Mouse (Mus musculus): ENCODE measurements at regions not wholly inside any gene's neighbourhood (a gene's known extent, or its start where the extent isn't known, plus 50 kb on each side); places are given as distances from the start of the nearest gene placed in this dataset.
A peak's percentile ranks its signal among the peaks of the same experiment; 100 is the strongest.

GRCm38 (mm10) chr8:86125244-86125643 lies 284.5 kb downstream of the Phkb start:
- peak overlapping the region; percentile 94 for H3K27ac ChIP-seq (ENCODE audit: insufficient read depth, low read length)
- peaks cover 3% of the 10 kb centered on the region; the same call in 1 of the 2 replicates for H3K4me1 ChIP-seq (ENCODE audit: control insufficient read depth, insufficient read depth, low read length)
- H3K4me3 ChIP-seq (replicated peaks; ENCODE audit: insufficient read depth, low read depth, low read length): no peak overlapping the region
- DNase-seq: peak; percentile 93 to 94
- TF ChIP-seq POLR2A (IDR thresholded peaks at IDR 0.05; ENCODE audit: borderline replicate concordance, insufficient read depth, low read length): peak; percentile 32; the same call in 1 of the 2 replicates
- no peak for TF ChIP-seq CTCF (IDR thresholded peaks at IDR 0.05; ENCODE audit: borderline replicate concordance, insufficient read depth, low read depth, low read length)
- WGBS: 12% methylated on average over 2 of the region's 2 CpGs
- no peaks in the 10 kb centered on the region for H3K27me3 ChIP-seq (ENCODE audit: control insufficient read depth, insufficient read depth, low read length)

- WGBS: 17% methylated on average over 1 of the region's 1 CpGs
- no peak for TF ChIP-seq CTCF (IDR thresholded peaks at IDR 0.05; ENCODE audit: borderline replicate concordance, insufficient read depth, low read depth, low read length)
- no peak for TF ChIP-seq POLR2A (IDR thresholded peaks at IDR 0.05; ENCODE audit: borderline replicate concordance, insufficient read depth, low read length)
- H3K4me1 ChIP-seq (ENCODE audit: control insufficient read depth, insufficient read depth, low read length): peaks cover 3% of the 10 kb centered on the region; the same call in 1 of the 2 replicates
- no peak overlapping the region for H3K4me3 ChIP-seq (replicated peaks; ENCODE audit: insufficient read depth, low read depth, low read length)
- H3K27me3 ChIP-seq (ENCODE audit: control insufficient read depth, insufficient read depth, low read length): no peaks in the 10 kb centered on the region
- H3K27ac ChIP-seq (ENCODE audit: insufficient read depth, low read length): peak overlapping the region; percentile 94
- peak; percentile 42 to 49 for DNase-seq
Measured at GRCm38 (mm10) chr8:86124655-86125054, 283.9 kb downstream of the Phkb start.

Measured in cerebellum, adult 2 months (tissue).